Mouse (Mus musculus) small intestine, adult 2 months (tissue): Measurements from ENCODE around the gene Retsat. TPM values are rescaled to one million over a fixed set of nuclear protein-coding genes. Genes with fewer than 3 reads are reported as not detected.

Source experiments
- H3K27ac ChIP-seq: fragments of 200-500 bp; 2 replicates; pipeline ENCODE4 v1.5.1; 2012; ENCODE audit warnings: low read depth, low read length, control low read depth, inconsistent platforms; ENCODE audit not compliant: insufficient read depth
- H3K27me3 ChIP-seq: fragments of 200-500 bp; 2 replicates; pipeline ENCODE4 v1.6.1; 2012; ENCODE audit warnings: mild to moderate bottlenecking, moderate library complexity, low read length, inconsistent platforms; ENCODE audit not compliant: control insufficient read depth, insufficient read depth
- H3K36me3 ChIP-seq: fragments of 200-500 bp; 2 replicates; pipeline ENCODE4 v1.6.1; 2012; ENCODE audit warnings: mild to moderate bottlenecking, low read length, control low read depth, inconsistent platforms; ENCODE audit not compliant: control insufficient read depth, insufficient read depth
- H3K4me1 ChIP-seq: fragments of 200-500 bp; 2 replicates; pipeline ENCODE4 v1.6.1; 2012; ENCODE audit warnings: low read length, inconsistent platforms, mixed read lengths; ENCODE audit not compliant: control insufficient read depth, insufficient read depth, insufficient read length
- H3K4me3 ChIP-seq: fragments of 200-500 bp; 2 replicates; pipeline ENCODE4 v1.5.1; 2012; ENCODE audit warnings: low read depth, mild to moderate bottlenecking, control low read depth, inconsistent platforms, low read length, moderate library complexity
- CTCF ChIP-seq: fragments of 200-500 bp; IDR thresholded peaks from 2 replicates; pipeline ENCODE4 v1.5.1; 2012; ENCODE audit warnings: low read depth, mild to moderate bottlenecking, control low read depth, inconsistent platforms, low read length, moderate library complexity, mixed read lengths; ENCODE audit not compliant: insufficient replicate concordance, insufficient read length; ENCODE audit errors: extremely low read depth
- POLR2A ChIP-seq: fragments of 200-500 bp; IDR thresholded peaks from 2 replicates; pipeline ENCODE4 v1.6.1; 2012; ENCODE audit warnings: low read depth, mild to moderate bottlenecking, control low read depth, inconsistent platforms, low read length, moderate library complexity
- WGBS: fragments of 180-500 bp; shearing (Covaris S2); methylation state at CpG from one replicate; pipeline ENCODE4 v1.1.7; 2018; 5-methylcytosine and 5-hydroxymethylcytosine counted together
- polyA plus RNA-seq: library from polyadenylated mRNA; depleted of rRNA; stranded (reverse); fragments of >200 nt; gene quantifications from 2 replicates; pipeline ENCODE4 v1.2.3, GENCODE M21; 2012

The Retsat gene
- polyA plus RNA-seq, 1 experiment, result 70.7 TPM

DNA sequence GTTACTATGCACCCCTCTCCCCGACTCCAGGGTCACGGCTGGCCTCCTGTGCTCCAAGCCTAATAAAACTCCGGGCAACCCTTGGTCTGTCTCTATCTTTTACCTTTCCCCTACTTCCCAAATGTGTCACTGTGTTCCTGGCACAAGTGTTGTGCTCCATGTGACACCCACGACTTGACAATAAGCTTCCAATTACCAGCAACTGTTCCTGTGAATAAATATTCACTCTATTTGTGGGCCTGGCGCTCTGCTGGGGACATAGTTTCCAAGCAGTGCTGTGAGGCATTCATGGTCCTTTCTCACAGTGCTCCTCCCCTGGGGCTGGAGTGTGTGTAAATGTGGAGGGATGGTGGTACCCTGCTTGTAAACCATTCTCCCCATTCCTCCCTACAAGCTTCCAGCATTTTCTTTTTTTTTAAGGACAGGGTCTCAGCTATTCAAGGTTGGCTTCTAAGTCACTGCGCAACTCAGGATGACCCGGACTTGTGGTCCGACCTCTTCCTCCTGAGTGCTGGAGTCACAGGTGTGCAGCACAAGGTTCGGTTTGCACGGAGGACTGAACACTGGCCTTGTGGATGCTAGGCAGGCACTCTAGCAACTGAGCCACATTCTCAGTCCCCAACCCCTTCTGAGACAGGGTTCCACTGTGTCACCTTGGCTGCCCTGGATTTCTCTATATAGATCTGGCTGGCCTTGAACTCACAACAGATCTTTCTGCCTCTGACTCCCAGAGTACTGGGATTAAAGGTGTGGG lies 27.5 kb upstream of the Retsat start:
- WGBS, result 64% methylated on average over 10 of the region's 10 CpGs
- no peak for TF ChIP-seq CTCF
- no peak for TF ChIP-seq POLR2A
- no peak overlapping the region for H3K4me3 ChIP-seq
- H3K27me3 ChIP-seq, result no peaks in the 10 kb centered on the region
- H3K36me3 ChIP-seq, result peaks cover 14% of the 10 kb centered on the region
- no peaks in the 10 kb centered on the region for H3K4me1 ChIP-seq
- H3K27ac ChIP-seq, result no peak overlapping the region

DNA sequence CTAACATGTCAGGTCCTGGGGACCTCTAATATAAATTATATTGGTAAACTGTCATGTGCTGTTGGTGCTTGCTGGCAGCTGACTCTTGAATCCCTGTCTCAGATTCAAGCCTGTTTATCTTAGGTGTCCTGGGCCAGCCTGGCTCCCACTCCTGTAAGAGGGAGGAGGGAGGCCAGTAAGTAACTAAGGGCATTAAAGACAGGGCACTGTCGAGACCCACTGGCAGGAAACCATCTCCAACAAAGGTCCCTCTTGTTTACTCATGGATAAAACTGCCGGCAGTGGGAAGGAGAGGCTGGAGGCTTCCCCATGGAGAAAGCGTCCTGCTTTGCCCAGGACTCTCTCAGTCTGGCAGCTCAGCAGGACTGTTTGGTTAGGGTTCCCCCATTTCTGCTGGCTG lies 26.4 kb upstream of the Retsat start:
- H3K27ac ChIP-seq, result no peak overlapping the region
- H3K36me3 ChIP-seq, result peaks cover 15% of the 10 kb centered on the region
- H3K4me3 ChIP-seq, result no peak overlapping the region
- no peak for TF ChIP-seq POLR2A
- no peak for TF ChIP-seq CTCF
- WGBS, result 52% methylated on average over 3 of the region's 3 CpGs
- no peaks in the 10 kb centered on the region for H3K27me3 ChIP-seq
- no peaks in the 10 kb centered on the region for H3K4me1 ChIP-seq

- peaks cover 36% of the 10 kb centered on the region for H3K36me3 ChIP-seq
- 91% methylated on average over 3 of the region's 3 CpGs for WGBS
Observed at GRCm38 (mm10) chr6:72576041-72576440, 22.2 kb upstream of the Retsat start.

DNA sequence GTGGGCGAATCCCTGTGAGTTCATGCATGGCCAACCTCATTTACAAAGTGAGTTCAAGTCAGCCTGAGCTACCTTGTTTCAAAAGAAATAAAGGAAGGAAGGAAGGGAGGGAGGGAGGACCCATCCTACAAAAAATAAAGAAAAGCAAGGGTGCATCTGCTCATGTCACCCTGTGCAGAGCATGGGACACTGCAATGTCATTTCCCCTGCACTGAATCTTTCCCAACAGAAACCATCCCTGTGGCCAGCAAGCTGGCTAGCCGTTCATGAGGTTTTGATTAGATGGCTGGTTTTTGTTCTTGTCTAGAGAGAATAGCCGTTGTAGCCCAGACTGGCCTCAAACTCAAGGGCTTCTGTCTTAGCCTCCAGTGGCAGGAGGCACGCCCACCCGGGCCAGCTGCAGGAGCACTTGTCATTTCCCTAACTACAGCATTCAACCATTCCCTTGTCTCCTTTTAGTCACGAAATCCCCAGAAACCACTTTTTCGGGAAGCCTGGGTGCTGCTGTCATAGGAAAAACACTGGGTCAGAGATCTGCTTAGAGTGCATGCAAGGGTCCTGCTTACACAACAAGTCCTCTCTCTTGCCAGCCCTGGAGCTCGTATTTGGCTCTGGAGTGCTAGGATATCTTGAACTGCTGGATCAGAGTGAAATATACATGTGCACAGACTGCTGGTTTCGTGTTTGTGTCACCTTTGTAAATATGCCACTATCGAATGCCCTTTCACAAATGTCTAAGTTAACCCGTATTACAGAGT lies 16.5 kb upstream of the Retsat start:
- H3K27me3 ChIP-seq, result no peaks in the 10 kb centered on the region

More at GRCm38 (mm10) chr6:72576041-72576440, 22.2 kb upstream of the Retsat start:
- no peak overlapping the region for H3K4me3 ChIP-seq
- no peak overlapping the region for H3K27ac ChIP-seq
- no peaks in the 10 kb centered on the region for H3K4me1 ChIP-seq
- H3K27me3 ChIP-seq, result no peaks in the 10 kb centered on the region
- no peak for TF ChIP-seq CTCF
- TF ChIP-seq POLR2A, result no peak

GRCm38 (mm10) chr6:72583211-72583839 lies 14.9 kb upstream of the Retsat start:
- Histone ChIP-seq H3K4me3 (no peak overlapping the region), H3K27ac (peak overlapping the region; percentile 51), H3K27me3 (no peaks in the 10 kb centered on the region), H3K36me3 (peaks cover 27% of the 10 kb centered on the region; the same call in 1 of the 2 replicates), H3K4me1 (peaks cover 7% of the 10 kb centered on the region; the same call in 1 of the 2 replicates)
- WGBS, result 84% methylated on average over 4 of the region's 4 CpGs
- TF ChIP-seq CTCF (no peak), POLR2A (no peak)

More for the DNA sequence above, 16.5 kb upstream of the Retsat start:
- no peak for TF ChIP-seq CTCF
- H3K27ac ChIP-seq, result no peak overlapping the region
- peaks cover 7% of the 10 kb centered on the region; the same call in 1 of the 2 replicates for H3K4me1 ChIP-seq
- peaks cover 32% of the 10 kb centered on the region; the same call in 1 of the 2 replicates for H3K36me3 ChIP-seq
- H3K4me3 ChIP-seq, result no peak overlapping the region
- 82% methylated on average over 11 of the region's 11 CpGs for WGBS

- Histone ChIP-seq H3K27ac (peak overlapping the region; percentile 52), H3K4me3 (no peak overlapping the region), H3K4me1 (peaks cover 7% of the 10 kb centered on the region; the same call in 1 of the 2 replicates), H3K27me3 (no peaks in the 10 kb centered on the region), H3K36me3 (peaks cover 22% of the 10 kb centered on the region; the same call in 1 of the 2 replicates)
- TF ChIP-seq CTCF, result no peak
- no peak for TF ChIP-seq POLR2A
- WGBS, result 38% methylated on average over 11 of the region's 11 CpGs
Observed at GRCm38 (mm10) chr6:72584154-72584553, 14.1 kb upstream of the Retsat start.

DNA sequence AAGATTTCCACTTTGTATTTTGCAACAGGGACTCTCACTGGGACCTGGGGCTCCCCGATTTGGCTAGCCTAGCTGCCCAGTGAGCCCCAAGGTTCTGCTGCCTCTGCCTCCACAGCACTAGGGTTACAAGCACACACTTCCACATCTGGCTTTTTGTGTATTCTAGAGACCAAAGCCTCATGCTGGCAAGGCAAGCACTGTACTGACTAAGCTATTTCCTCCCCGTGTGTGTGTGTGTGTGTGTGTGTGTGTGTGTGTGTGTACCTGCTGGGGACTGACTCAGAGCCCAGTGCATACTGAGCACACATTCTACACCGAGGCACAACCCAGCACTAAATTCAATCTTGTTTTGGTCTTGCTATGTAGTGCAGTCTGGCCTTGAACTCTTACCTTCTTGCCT lies 11.6 kb upstream of the Retsat start:
- peaks cover 21% of the 10 kb centered on the region for H3K4me1 ChIP-seq
- peaks cover 10% of the 10 kb centered on the region; the same call in 1 of the 2 replicates for H3K36me3 ChIP-seq
- no peaks in the 10 kb centered on the region for H3K27me3 ChIP-seq
- no peak overlapping the region for H3K4me3 ChIP-seq
- no peak for TF ChIP-seq POLR2A
- WGBS, result 74% methylated on average over 3 of the region's 3 CpGs
- H3K27ac ChIP-seq, result no peak overlapping the region
